In genomic region chr9:89650913-89651312, GRCm38 (mm10) we compare ENCODE assay signal across 30 mouse cellular contexts. TPM values are rescaled to one million over a fixed set of nuclear protein-coding genes. Genes with fewer than 3 reads are reported as not detected.
DNase-seq lines count a peak whose midpoint lies in the region; ATAC-seq and TF ChIP-seq lines count a peak whose summit lies in the region.
"Had no signal": no experiment of that assay in that cellular context is flagged by ENCODE, and none has a peak within 500 bp of the region (broad histone marks: within the 10 kb centered on the region; RNA-seq: fewer than 3 reads in every experiment).

No protein-coding gene starts in this region.

- H3K9ac ChIP-seq in liver, postnatal 0 days (replicated peaks) = no peak overlapping the region
- H3K9ac ChIP-seq in liver, embryonic 11.5 days (ENCODE audit: low read depth, low read length) = no peak overlapping the region
- H3K9ac ChIP-seq in midbrain, embryonic 16.5 days (ENCODE audit: low read depth, low read length) = no peak overlapping the region
- no peak overlapping the region for H3K9ac ChIP-seq in midbrain, postnatal 0 days (replicated peaks; ENCODE audit: low read length, poor library complexity, severe bottlenecking)
- H3K9ac ChIP-seq: heart, embryonic 12.5 days; heart, embryonic 15.5 days; hindbrain, embryonic 13.5 days; intestine, embryonic 15.5 days had no signal

- no peak overlapping the region for H3K27ac ChIP-seq in liver, postnatal 0 days (ENCODE audit: low read depth)
- H3K27ac ChIP-seq in liver, embryonic 11.5 days (ENCODE audit: low read depth, low read length) = no peak overlapping the region
- H3K27ac ChIP-seq in midbrain, embryonic 16.5 days (ENCODE audit: low read length) = no peak overlapping the region
- no peak overlapping the region for H3K27ac ChIP-seq in midbrain, postnatal 0 days (ENCODE audit: low read depth, low read length)
- H3K27ac ChIP-seq: heart, embryonic 15.5 days; hindbrain, embryonic 10.5 days; hindbrain, embryonic 13.5 days; intestine, embryonic 15.5 days had no signal

- no peak for TF ChIP-seq EP300 in liver, postnatal 0 days (IDR thresholded peaks at IDR 0.05; ENCODE audit: low read depth)

- WGBS in liver, postnatal 0 days (ENCODE audit: insufficient replicate concordance) = 66% methylated on average over 6 of the region's 6 CpGs
- WGBS in liver, embryonic 11.5 days = 77% methylated on average over 6 of the region's 6 CpGs
- 81% methylated on average over 6 of the region's 6 CpGs for WGBS in midbrain, embryonic 16.5 days
- WGBS in midbrain, postnatal 0 days = 77% methylated on average over 6 of the region's 6 CpGs

- no peak for TF ChIP-seq CTCF in liver, postnatal 0 days (IDR thresholded peaks at IDR 0.05; ENCODE audit: low read depth)
- no peak for TF ChIP-seq CTCF in midbrain, postnatal 0 days (IDR thresholded peaks at IDR 0.05)

- ATAC-seq in liver, postnatal 0 days = no peak
- no peak for ATAC-seq in liver, embryonic 11.5 days (replicated peaks; ENCODE audit: low FRiP score)
- 0 out of 2 replicates have a peak, but pooled peaks have one; percentile 29 for ATAC-seq in common myeloid progenitor, adult 5-6 weeks (replicated peaks; ENCODE audit: low read depth, poor library complexity, severe bottlenecking)
- peak; percentile 98 for ATAC-seq in megakaryocyte progenitor cell, adult 5-6 weeks (replicated peaks; ENCODE audit: poor library complexity)
- ATAC-seq in midbrain, embryonic 16.5 days = no peak
- ATAC-seq in midbrain, postnatal 0 days (ENCODE audit: low FRiP score) = no peak; the same call in 1 of the 2 replicates
- ATAC-seq: forebrain, embryonic 14.5 days; hindbrain, embryonic 16.5 days; intestine, embryonic 15.5 days had no signal

- peak; percentile 15 for DNase-seq in liver, postnatal 0 days
- no peak for DNase-seq in liver, embryonic 11.5 days (ENCODE audit: low spot score)
- DNase-seq in MN1 (ENCODE audit: low spot score) = peak; percentile 11
- no peak for DNase-seq in midbrain, postnatal 0 days (ENCODE audit: low spot score)
- no peak for DNase-seq in right cerebral cortex, postnatal 36 days (ENCODE audit: low spot score in 2 of 2)
- DNase-seq: adrenal gland, postnatal 10 days; adrenal gland, postnatal 36 days; cerebellum, adult 11 months; cerebellum, adult 2 months; cerebellum, adult 9-11 months; cerebellum, postnatal 36 days; gastrocnemius, postnatal 10 days; gastrocnemius, postnatal 36 days; heart, adult 18-20 months; heart, postnatal 10 days; heart, postnatal 36 days had no signal

- H3K4me1 ChIP-seq in liver, postnatal 0 days (ENCODE audit: insufficient read depth) = no peaks in the 10 kb centered on the region
- no peaks in the 10 kb centered on the region for H3K4me1 ChIP-seq in liver, embryonic 11.5 days (replicated peaks; ENCODE audit: control insufficient read depth, insufficient read depth, low read length)
- H3K4me1 ChIP-seq in midbrain, embryonic 16.5 days (ENCODE audit: control insufficient read depth, insufficient read depth, low read length) = no peaks in the 10 kb centered on the region
- H3K4me1 ChIP-seq in midbrain, postnatal 0 days (ENCODE audit: insufficient read depth, low read length) = no peaks in the 10 kb centered on the region
- H3K4me1 ChIP-seq: heart, embryonic 15.5 days; hindbrain, embryonic 10.5 days; hindbrain, embryonic 13.5 days; intestine, embryonic 15.5 days had no signal

- H3K4me3 ChIP-seq in liver, postnatal 0 days (ENCODE audit: low read depth, low read length) = no peak overlapping the region
- H3K4me3 ChIP-seq in liver, embryonic 11.5 days (ENCODE audit: low read depth, low read length) = no peak overlapping the region
- H3K4me3 ChIP-seq in midbrain, embryonic 16.5 days (ENCODE audit: low read depth, low read length) = no peak overlapping the region
- H3K4me3 ChIP-seq in midbrain, postnatal 0 days (ENCODE audit: low read depth, low read length) = no peak overlapping the region
- H3K4me3 ChIP-seq: heart, embryonic 12.5 days; heart, embryonic 15.5 days; hindbrain, embryonic 10.5 days; hindbrain, embryonic 13.5 days; intestine, embryonic 15.5 days had no signal

- no peak overlapping the region for H3K4me2 ChIP-seq in liver, postnatal 0 days (ENCODE audit: low read depth, low read length)
- H3K4me2 ChIP-seq in liver, embryonic 11.5 days = no peak overlapping the region
- H3K4me2 ChIP-seq in midbrain, embryonic 16.5 days (ENCODE audit: low read length) = no peak overlapping the region
- no peak overlapping the region for H3K4me2 ChIP-seq in midbrain, postnatal 0 days (ENCODE audit: low read depth, low read length, poor library complexity, severe bottlenecking)
- H3K4me2 ChIP-seq: heart, embryonic 12.5 days; heart, embryonic 15.5 days; hindbrain, embryonic 13.5 days; intestine, embryonic 15.5 days had no signal

- H3K36me3 ChIP-seq in liver, postnatal 0 days (replicated peaks; ENCODE audit: insufficient read depth, low read length) = no peaks in the 10 kb centered on the region
- no peaks in the 10 kb centered on the region for H3K36me3 ChIP-seq in liver, embryonic 11.5 days (ENCODE audit: control insufficient read depth, insufficient read depth, low read length)
- no peaks in the 10 kb centered on the region for H3K36me3 ChIP-seq in midbrain, embryonic 16.5 days (ENCODE audit: control insufficient read depth, insufficient read depth, low read length)
- H3K36me3 ChIP-seq in midbrain, postnatal 0 days (ENCODE audit: insufficient read depth, low read length) = no peaks in the 10 kb centered on the region
- H3K36me3 ChIP-seq: G1E; heart, embryonic 12.5 days; heart, embryonic 15.5 days; hindbrain, embryonic 10.5 days; hindbrain, embryonic 13.5 days; intestine, embryonic 15.5 days had no signal

- no peaks in the 10 kb centered on the region for H3K27me3 ChIP-seq in liver, postnatal 0 days (ENCODE audit: insufficient read depth, low read length)
- no peaks in the 10 kb centered on the region for H3K27me3 ChIP-seq in liver, embryonic 11.5 days (replicated peaks; ENCODE audit: control insufficient read depth, insufficient read depth, low read length)
- H3K27me3 ChIP-seq in midbrain, embryonic 16.5 days (ENCODE audit: control insufficient read depth, insufficient read depth, low read depth, low read length) = no peaks in the 10 kb centered on the region
- H3K27me3 ChIP-seq in midbrain, postnatal 0 days (ENCODE audit: insufficient read depth, low read length) = no peaks in the 10 kb centered on the region
- H3K27me3 ChIP-seq: CH12.LX; heart, embryonic 12.5 days; heart, embryonic 15.5 days; hindbrain, embryonic 13.5 days; intestine, embryonic 15.5 days had no signal

- no peaks in the 10 kb centered on the region for H3K9me3 ChIP-seq in liver, postnatal 0 days (ENCODE audit: low read length)
- no peaks in the 10 kb centered on the region for H3K9me3 ChIP-seq in liver, embryonic 11.5 days (ENCODE audit: control insufficient read depth, low read length)
- H3K9me3 ChIP-seq in midbrain, embryonic 16.5 days (replicated peaks; ENCODE audit: control insufficient read depth, low read length, poor library complexity, severe bottlenecking) = no peaks in the 10 kb centered on the region
- H3K9me3 ChIP-seq in midbrain, postnatal 0 days (ENCODE audit: low read length) = no peaks in the 10 kb centered on the region
- H3K9me3 ChIP-seq: heart, embryonic 12.5 days; heart, embryonic 15.5 days; hindbrain, embryonic 10.5 days; hindbrain, embryonic 13.5 days; intestine, embryonic 15.5 days had no signal

RNA-seq across cellular contexts. Expression of gene Minar1, which starts 28.0 kb away (rescaled TPM):
- polyA plus RNA-seq in liver, postnatal 0 days (2015; fragmentation: Nextera tagmentation; extraction: Ambion mirVana) = 0.01 and 0.04 TPM in 2 replicates
- polyA plus RNA-seq in liver, embryonic 11.5 days (2014; fragmentation: Nextera tagmentation; extraction: Ambion mirVana) = 0.05 and 0.09 TPM in 2 replicates
- total RNA-seq in common myeloid progenitor, adult 5-6 weeks (2017) = not detected in 2 replicates
- not detected in 2 replicates for total RNA-seq in megakaryocyte progenitor cell, adult 5-6 weeks (2015)
- not detected in 2 replicates for total RNA-seq in megakaryocyte progenitor cell, adult 5-6 weeks (2017)
- polyA plus RNA-seq in midbrain, embryonic 16.5 days (2015; fragmentation: Nextera tagmentation; extraction: Ambion mirVana) = 2.3 TPM in 2 replicates
- total RNA-seq in midbrain, postnatal 0 days (2014; rRNA removed) = 17.3 and 17.7 TPM in 2 replicates
- 3.1 and 3.5 TPM in 2 replicates for polyA plus RNA-seq in midbrain, postnatal 0 days (2015; fragmentation: Nextera tagmentation; extraction: Ambion mirVana)
- total RNA-seq: gastrocnemius, adult 18-20 months; gastrocnemius, postnatal 36 days; heart, adult 18-20 months had no signal
- polyA plus RNA-seq: forebrain, embryonic 11.5 days; G1E had no signal

RNA-seq across cellular contexts. Expression of gene Tmed3, which starts 54.0 kb away (rescaled TPM):
- polyA plus RNA-seq in liver, postnatal 0 days (2015; fragmentation: Nextera tagmentation; extraction: Ambion mirVana) = 32.3 and 33.4 TPM in 2 replicates
- polyA plus RNA-seq in liver, embryonic 11.5 days (2014; fragmentation: Nextera tagmentation; extraction: Ambion mirVana) = 62.9 and 63.7 TPM in 2 replicates
- total RNA-seq in common myeloid progenitor, adult 5-6 weeks (2017) = 98.8 and 113 TPM in 2 replicates
- 322 and 358 TPM in 2 replicates for total RNA-seq in megakaryocyte progenitor cell, adult 5-6 weeks (2015)
- 264 and 336 TPM in 2 replicates for total RNA-seq in megakaryocyte progenitor cell, adult 5-6 weeks (2017)
- 56.0 and 58.9 TPM in 2 replicates for polyA plus RNA-seq in midbrain, embryonic 16.5 days (2015; fragmentation: Nextera tagmentation; extraction: Ambion mirVana)
- total RNA-seq in midbrain, postnatal 0 days (2014; rRNA removed) = 56.5 and 59.3 TPM in 2 replicates
- 57.6 and 62.2 TPM in 2 replicates for polyA plus RNA-seq in midbrain, postnatal 0 days (2015; fragmentation: Nextera tagmentation; extraction: Ambion mirVana)

Comparison
In these comparisons a context has a peak if more than half of its experiments do, and no peak if none do; other contexts are left out.
1. DNase-seq: peak in liver, postnatal 0 days (single experiment) and MN1 (single experiment); none in liver, embryonic 11.5 days (single experiment), midbrain, postnatal 0 days (single experiment) and right cerebral cortex, postnatal 36 days (0 of 2).
2. ATAC-seq: peak in common myeloid progenitor, adult 5-6 weeks (single experiment) and megakaryocyte progenitor cell, adult 5-6 weeks (single experiment); none in liver, postnatal 0 days (single experiment), liver, embryonic 11.5 days (single experiment), midbrain, embryonic 16.5 days (single experiment) and midbrain, postnatal 0 days (single experiment).